Mouse (Mus musculus): Measurements from ENCODE around the gene Nrxn2. TPM values are rescaled to one million over a fixed set of nuclear protein-coding genes. Genes with fewer than 3 reads are reported as not detected.

The Nrxn2 gene
- polyA plus RNA-seq, 1 experiment, result 2.2 TPM

DNA sequence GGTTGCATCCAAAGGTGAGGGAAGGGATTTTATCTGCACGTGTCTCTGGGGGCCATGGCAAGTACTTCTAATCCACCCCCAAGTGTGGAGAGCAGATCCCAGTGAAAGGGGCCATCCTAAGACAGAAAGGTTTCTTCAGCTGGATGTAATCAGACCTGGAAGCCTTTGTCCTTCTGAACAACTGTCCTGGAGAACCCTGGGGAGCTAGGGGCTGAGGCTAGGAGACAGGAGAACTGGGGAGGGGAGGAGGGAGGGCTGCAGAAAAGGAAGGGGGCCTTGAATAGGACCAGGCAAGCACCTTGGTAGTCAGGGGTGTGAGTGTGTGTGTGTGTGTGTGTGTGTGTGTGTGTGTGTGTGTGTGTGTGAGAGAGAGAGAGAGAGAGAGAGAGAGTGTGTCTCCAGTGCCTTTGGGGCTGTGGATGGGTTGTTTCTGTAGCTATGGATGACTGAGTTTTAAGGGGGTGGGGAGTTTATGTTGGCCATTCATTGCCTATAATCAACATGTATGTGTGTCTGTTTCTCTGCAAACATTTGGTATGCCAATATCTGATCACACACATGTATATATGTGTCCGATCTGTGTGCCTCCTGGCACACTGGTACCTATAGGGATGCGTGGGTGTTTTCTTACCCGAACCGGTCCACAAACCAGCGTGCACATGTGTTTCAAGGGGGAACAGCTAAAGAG, 78.1 kb downstream of the Nrxn2 start:
- peaks cover 28% of the 10 kb centered on the region for H3K27me3 ChIP-seq (ENCODE audit: control insufficient read depth, insufficient read depth, low read length)
- H3K4me1 ChIP-seq (ENCODE audit: control insufficient read depth, insufficient read depth, insufficient read length), result peaks cover 4% of the 10 kb centered on the region; the same call in 1 of the 2 replicates
- DNase-seq (ENCODE audit: low read depth in 1 of 2, low spot score in 2 of 2), result no peak
- WGBS, result 18% methylated on average over 6 of the region's 6 CpGs
- H3K4me3 ChIP-seq (ENCODE audit: extremely low read depth, insufficient read depth, insufficient read length), result no peak overlapping the region
- TF ChIP-seq POLR2A (IDR thresholded peaks at IDR 0.05; ENCODE audit: low read depth, low read length) (no peak), CTCF (IDR thresholded peaks at IDR 0.05; ENCODE audit: extremely low read depth, insufficient read depth, insufficient read length, insufficient replicate concordance) (no peak)
- no peaks in the 10 kb centered on the region for H3K36me3 ChIP-seq (ENCODE audit: control insufficient read depth, insufficient read depth, low read length)
- no peak overlapping the region for H3K27ac ChIP-seq (ENCODE audit: insufficient read depth, low read length)

GRCm38 (mm10) chr19:6497150-6497801, 78.7 kb downstream of the Nrxn2 start:
- DNase-seq (ENCODE audit: low read depth in 1 of 2, low spot score in 2 of 2), result no peak
- peak overlapping the region; percentile 30; the same call in 1 of the 2 replicates for H3K4me3 ChIP-seq (ENCODE audit: extremely low read depth, insufficient read depth, insufficient read length)
- H3K27ac ChIP-seq (ENCODE audit: insufficient read depth, low read length), result no peak overlapping the region
- peaks cover 32% of the 10 kb centered on the region for H3K27me3 ChIP-seq (ENCODE audit: control insufficient read depth, insufficient read depth, low read length)
- TF ChIP-seq CTCF (IDR thresholded peaks at IDR 0.05; ENCODE audit: extremely low read depth, insufficient read depth, insufficient read length, insufficient replicate concordance), result no peak
- TF ChIP-seq POLR2A (IDR thresholded peaks at IDR 0.05; ENCODE audit: low read depth, low read length), result no peak
- WGBS, result 3% methylated on average over 19 of the region's 39 CpGs
- no peaks in the 10 kb centered on the region for H3K36me3 ChIP-seq (ENCODE audit: control insufficient read depth, insufficient read depth, low read length)
- H3K4me1 ChIP-seq (ENCODE audit: control insufficient read depth, insufficient read depth, insufficient read length), result peaks cover 4% of the 10 kb centered on the region; the same call in 1 of the 2 replicates

DNA sequence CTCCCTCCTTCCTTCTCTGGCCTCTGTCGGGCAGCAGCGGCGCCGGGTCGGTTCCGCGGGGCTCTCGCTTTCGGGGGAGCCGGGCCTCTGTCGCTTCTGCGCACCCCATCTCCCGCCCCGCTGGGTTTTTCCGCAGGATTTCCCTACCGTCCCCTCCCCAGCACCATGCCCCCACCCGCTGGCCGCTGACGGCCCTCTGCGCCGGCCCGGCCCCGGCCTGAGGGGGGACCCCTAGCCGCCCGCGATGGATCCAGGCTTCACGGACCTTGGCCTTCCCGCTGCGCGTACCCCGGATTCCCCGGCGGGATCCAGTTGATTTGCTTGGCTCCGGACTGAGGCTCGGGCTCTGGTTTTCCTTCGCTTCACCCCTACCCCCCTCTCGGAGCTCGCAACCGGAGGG, 79.3 kb downstream of the Nrxn2 start:
- no peaks in the 10 kb centered on the region for H3K36me3 ChIP-seq (ENCODE audit: control insufficient read depth, insufficient read depth, low read length)
- DNase-seq (ENCODE audit: low read depth in 1 of 2, low spot score in 2 of 2), result no peak
- TF ChIP-seq CTCF (IDR thresholded peaks at IDR 0.05; ENCODE audit: extremely low read depth, insufficient read depth, insufficient read length, insufficient replicate concordance) (no peak), POLR2A (IDR thresholded peaks at IDR 0.05; ENCODE audit: low read depth, low read length) (no peak)
- peaks cover 34% of the 10 kb centered on the region for H3K27me3 ChIP-seq (ENCODE audit: control insufficient read depth, insufficient read depth, low read length)
- no peak overlapping the region for H3K27ac ChIP-seq (ENCODE audit: insufficient read depth, low read length)
- peak overlapping the region; percentile 34; the same call in 1 of the 2 replicates for H3K4me3 ChIP-seq (ENCODE audit: extremely low read depth, insufficient read depth, insufficient read length)
- 2% methylated on average over 35 of the region's 39 CpGs for WGBS
- H3K4me1 ChIP-seq (ENCODE audit: control insufficient read depth, insufficient read depth, insufficient read length), result peaks cover 7% of the 10 kb centered on the region

DNA sequence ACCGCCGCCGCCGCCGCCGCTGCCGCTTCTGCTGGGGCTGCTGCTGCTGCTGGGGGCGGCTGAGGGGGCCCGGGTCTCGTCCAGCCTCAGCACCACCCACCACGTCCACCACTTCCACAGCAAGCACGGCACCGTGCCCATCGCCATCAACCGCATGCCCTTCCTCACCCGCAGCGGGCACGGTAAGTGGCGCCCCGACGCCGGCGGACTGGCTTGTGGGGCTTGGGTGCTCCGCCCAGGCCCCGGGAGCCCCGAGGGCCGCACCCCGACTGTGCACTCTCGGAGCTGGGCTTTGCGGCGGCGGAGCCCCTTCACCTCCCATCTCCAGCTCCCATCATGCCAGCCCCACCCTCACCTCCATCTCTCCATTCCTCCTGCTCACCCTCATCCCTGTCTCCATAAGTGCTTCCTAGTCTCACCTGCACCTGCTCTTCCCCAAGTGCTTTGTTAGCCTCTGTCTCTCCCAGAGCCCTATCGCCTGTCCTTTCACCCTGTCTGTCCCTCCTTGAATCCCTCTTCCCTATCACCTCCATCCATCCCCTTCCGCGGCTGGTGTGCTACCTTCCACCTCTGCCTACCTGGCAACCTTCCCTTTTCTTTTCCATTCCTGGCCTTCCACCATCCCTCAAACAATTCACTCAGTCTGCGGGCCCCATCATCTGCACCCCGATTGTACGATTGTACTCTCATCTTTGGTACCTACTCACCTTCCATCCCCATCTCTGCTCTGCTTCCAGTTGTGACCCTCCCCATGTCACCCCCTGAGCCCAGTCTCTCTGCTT, 80.0 kb downstream of the Nrxn2 start:
- H3K27ac ChIP-seq (ENCODE audit: insufficient read depth, low read length), result no peak overlapping the region
- H3K4me3 ChIP-seq (ENCODE audit: extremely low read depth, insufficient read depth, insufficient read length), result no peak overlapping the region; the same call in 1 of the 2 replicates
- no peak for TF ChIP-seq POLR2A (IDR thresholded peaks at IDR 0.05; ENCODE audit: low read depth, low read length)
- no peak for TF ChIP-seq CTCF (IDR thresholded peaks at IDR 0.05; ENCODE audit: extremely low read depth, insufficient read depth, insufficient read length, insufficient replicate concordance)
- DNase-seq (ENCODE audit: low read depth in 1 of 2, low spot score in 2 of 2), result no peak
- H3K4me1 ChIP-seq (ENCODE audit: control insufficient read depth, insufficient read depth, insufficient read length), result peaks cover 7% of the 10 kb centered on the region
- WGBS, result 8% methylated on average over 32 of the region's 38 CpGs
- H3K27me3 ChIP-seq (ENCODE audit: control insufficient read depth, insufficient read depth, low read length), result peaks cover 34% of the 10 kb centered on the region
- no peaks in the 10 kb centered on the region for H3K36me3 ChIP-seq (ENCODE audit: control insufficient read depth, insufficient read depth, low read length)

GRCm38 (mm10) chr19:6499860-6500635, 81.5 kb downstream of the Nrxn2 start:
- WGBS, result 63% methylated on average over 6 of the region's 6 CpGs
- Histone ChIP-seq H3K4me1 (ENCODE audit: control insufficient read depth, insufficient read depth, insufficient read length) (peaks cover 7% of the 10 kb centered on the region), H3K36me3 (ENCODE audit: control insufficient read depth, insufficient read depth, low read length) (no peaks in the 10 kb centered on the region), H3K27me3 (ENCODE audit: control insufficient read depth, insufficient read depth, low read length) (peaks cover 38% of the 10 kb centered on the region), H3K4me3 (ENCODE audit: extremely low read depth, insufficient read depth, insufficient read length) (no peak overlapping the region), H3K27ac (ENCODE audit: insufficient read depth, low read length) (no peak overlapping the region)
- TF ChIP-seq CTCF (IDR thresholded peaks at IDR 0.05; ENCODE audit: extremely low read depth, insufficient read depth, insufficient read length, insufficient replicate concordance), result no peak
- TF ChIP-seq POLR2A (IDR thresholded peaks at IDR 0.05; ENCODE audit: low read depth, low read length), result no peak
- no peak for DNase-seq (ENCODE audit: low read depth in 1 of 2, low spot score in 2 of 2)

- Histone ChIP-seq H3K4me3 (ENCODE audit: extremely low read depth, insufficient read depth, insufficient read length) (no peak overlapping the region), H3K36me3 (ENCODE audit: control insufficient read depth, insufficient read depth, low read length) (no peaks in the 10 kb centered on the region), H3K4me1 (ENCODE audit: control insufficient read depth, insufficient read depth, insufficient read length) (peaks cover 7% of the 10 kb centered on the region), H3K27me3 (ENCODE audit: control insufficient read depth, insufficient read depth, low read length) (peaks cover 34% of the 10 kb centered on the region), H3K27ac (ENCODE audit: insufficient read depth, low read length) (no peak overlapping the region)
- TF ChIP-seq POLR2A (IDR thresholded peaks at IDR 0.05; ENCODE audit: low read depth, low read length) (no peak), CTCF (IDR thresholded peaks at IDR 0.05; ENCODE audit: extremely low read depth, insufficient read depth, insufficient read length, insufficient replicate concordance) (no peak)
- DNase-seq (ENCODE audit: low read depth in 1 of 2, low spot score in 2 of 2), result no peak
- WGBS, result 9% methylated on average over 2 of the region's 2 CpGs
These were observed 82.1 kb downstream of the Nrxn2 start for GRCm38 (mm10) chr19:6500636-6501025.
